Mouse (Mus musculus): ENCODE measurements at regions not wholly inside any gene's neighbourhood (a gene's known extent, or its start where the extent isn't known, plus 50 kb on each side); places are given as distances from the start of the nearest gene placed in this dataset.

DNA sequence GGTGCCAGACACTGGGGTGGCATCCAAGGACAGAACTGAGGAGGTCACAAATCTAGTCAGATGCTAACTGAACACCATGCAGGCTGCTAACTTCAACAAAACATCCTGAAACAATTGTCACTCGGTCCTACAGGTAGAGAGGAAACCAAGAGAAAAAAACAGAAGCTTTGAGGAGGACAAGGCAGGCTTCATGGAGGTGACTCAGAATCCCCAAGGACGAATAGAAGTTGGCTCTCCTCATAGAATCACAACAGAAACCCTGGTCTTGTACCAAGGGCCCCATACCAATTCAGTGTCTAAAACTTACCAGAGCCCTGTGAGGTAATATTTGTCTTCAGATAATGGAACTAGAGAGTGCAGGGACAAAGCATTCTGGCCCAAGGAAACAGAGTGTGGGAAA, 206.1 kb upstream of the Tle3 start:
- Histone ChIP-seq H3K27ac (ENCODE audit: insufficient read depth, low read length) (no peak overlapping the region), H3K4me3 (ENCODE audit: insufficient read depth, low read length) (no peak overlapping the region), H3K4me1 (ENCODE audit: control insufficient read depth, insufficient read depth, low read length) (no peaks in the 10 kb centered on the region)
- TF ChIP-seq POLR2A (IDR thresholded peaks at IDR 0.05; ENCODE audit: low read depth, low read length) (no peak), CTCF (IDR thresholded peaks at IDR 0.05; ENCODE audit: borderline replicate concordance, insufficient read depth, low read length) (no peak)

DNA sequence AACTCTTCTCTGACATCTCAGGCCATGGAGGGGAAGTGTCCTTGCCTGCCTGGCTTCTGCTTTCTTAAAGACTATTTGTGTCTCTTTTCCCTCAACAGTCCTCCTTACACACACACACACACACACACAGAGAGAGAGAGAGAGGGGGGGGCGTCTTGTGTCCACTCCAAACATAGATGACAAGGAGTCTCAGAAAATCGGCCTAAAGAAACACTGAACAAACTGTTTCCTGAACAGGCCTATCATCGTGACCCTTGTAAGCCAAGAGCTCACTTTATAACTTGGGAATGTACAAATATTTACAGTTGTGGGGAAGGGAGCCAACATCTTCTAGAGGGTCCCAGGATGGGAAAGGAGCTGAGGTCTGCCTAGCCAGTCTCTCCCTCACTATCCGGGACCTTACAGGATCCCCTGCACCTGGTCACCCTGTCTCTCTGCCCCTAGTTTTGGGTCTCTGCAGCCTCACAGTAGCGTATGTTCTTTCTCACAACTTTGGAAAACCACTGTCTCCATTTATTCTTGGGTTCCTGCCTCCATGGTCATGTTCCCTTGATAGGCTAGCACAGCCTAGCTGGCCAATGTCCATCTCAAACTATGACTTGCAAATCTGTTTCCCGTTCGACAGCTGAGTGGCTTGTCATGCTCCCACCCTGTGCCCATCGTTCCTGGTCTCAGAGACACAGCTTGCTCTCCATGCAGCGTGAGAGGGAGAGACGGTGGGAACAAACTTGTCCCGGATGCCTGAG, 204.9 kb upstream of the Tle3 start:
- TF ChIP-seq CTCF (IDR thresholded peaks at IDR 0.05; ENCODE audit: borderline replicate concordance, insufficient read depth, low read length) (no peak), POLR2A (IDR thresholded peaks at IDR 0.05; ENCODE audit: low read depth, low read length) (no peak)
- Histone ChIP-seq H3K4me3 (ENCODE audit: insufficient read depth, low read length) (no peak overlapping the region), H3K27ac (ENCODE audit: insufficient read depth, low read length) (no peak overlapping the region), H3K4me1 (ENCODE audit: control insufficient read depth, insufficient read depth, low read length) (no peaks in the 10 kb centered on the region)

DNA sequence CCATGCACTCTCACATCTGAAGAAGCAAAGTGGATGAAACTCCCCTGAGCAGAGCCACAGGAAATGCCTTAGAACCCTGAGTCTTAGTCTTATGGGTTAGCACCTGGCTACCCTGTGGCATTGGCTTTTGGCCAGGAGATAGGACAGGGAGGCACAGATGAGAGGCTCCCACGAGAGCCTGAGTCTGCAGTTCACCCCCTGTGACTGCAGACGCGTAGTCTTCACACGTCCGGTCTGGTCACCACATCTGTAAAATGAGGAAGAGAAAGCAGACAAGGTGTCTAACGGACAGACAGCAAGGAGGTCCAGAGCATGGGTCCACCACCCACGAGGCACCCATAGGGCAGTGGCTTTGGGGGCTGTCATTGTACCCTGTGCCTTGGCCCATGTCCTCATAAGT, 203.2 kb upstream of the Tle3 start:
- H3K27ac ChIP-seq (ENCODE audit: insufficient read depth, low read length): no peak overlapping the region
- no peak for TF ChIP-seq CTCF (IDR thresholded peaks at IDR 0.05; ENCODE audit: borderline replicate concordance, insufficient read depth, low read length)
- no peak for TF ChIP-seq POLR2A (IDR thresholded peaks at IDR 0.05; ENCODE audit: low read depth, low read length)
- H3K4me3 ChIP-seq (ENCODE audit: insufficient read depth, low read length): no peak overlapping the region
- no peaks in the 10 kb centered on the region for H3K4me1 ChIP-seq (ENCODE audit: control insufficient read depth, insufficient read depth, low read length)

DNA sequence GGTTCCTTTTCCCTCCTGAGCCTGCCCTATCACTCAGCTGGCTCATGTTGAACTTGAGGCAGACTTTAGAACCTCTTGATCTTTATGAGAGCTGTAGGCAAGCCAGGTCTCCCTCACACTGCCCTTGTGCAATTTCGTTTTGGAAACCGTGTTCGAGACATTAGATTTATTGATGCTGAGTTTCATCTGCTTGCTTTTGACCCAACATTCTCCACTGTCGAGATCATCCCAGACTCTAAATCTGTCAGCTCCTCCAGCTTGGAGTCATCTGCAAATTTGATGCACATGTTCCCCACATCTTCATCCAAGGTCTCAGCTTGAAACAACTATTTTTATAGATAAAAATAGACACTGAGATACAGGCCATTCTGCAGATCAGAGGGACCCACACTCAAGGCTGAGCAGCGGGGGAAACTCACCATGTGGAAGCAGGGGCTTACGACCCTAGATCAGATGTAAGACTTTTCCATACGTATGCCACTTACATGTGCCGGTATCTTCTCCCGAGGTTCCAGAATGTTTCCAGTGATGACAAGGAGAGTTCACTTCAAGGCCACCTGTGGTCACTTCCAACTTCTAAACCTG, 202.6 kb upstream of the Tle3 start:
- Histone ChIP-seq H3K4me1 (ENCODE audit: control insufficient read depth, insufficient read depth, low read length) (no peaks in the 10 kb centered on the region), H3K4me3 (ENCODE audit: insufficient read depth, low read length) (no peak overlapping the region), H3K27ac (ENCODE audit: insufficient read depth, low read length) (peak overlapping the region; percentile 42; the same call in 1 of the 2 replicates)
- no peak for TF ChIP-seq POLR2A (IDR thresholded peaks at IDR 0.05; ENCODE audit: low read depth, low read length)
- no peak for TF ChIP-seq CTCF (IDR thresholded peaks at IDR 0.05; ENCODE audit: borderline replicate concordance, insufficient read depth, low read length)

DNA sequence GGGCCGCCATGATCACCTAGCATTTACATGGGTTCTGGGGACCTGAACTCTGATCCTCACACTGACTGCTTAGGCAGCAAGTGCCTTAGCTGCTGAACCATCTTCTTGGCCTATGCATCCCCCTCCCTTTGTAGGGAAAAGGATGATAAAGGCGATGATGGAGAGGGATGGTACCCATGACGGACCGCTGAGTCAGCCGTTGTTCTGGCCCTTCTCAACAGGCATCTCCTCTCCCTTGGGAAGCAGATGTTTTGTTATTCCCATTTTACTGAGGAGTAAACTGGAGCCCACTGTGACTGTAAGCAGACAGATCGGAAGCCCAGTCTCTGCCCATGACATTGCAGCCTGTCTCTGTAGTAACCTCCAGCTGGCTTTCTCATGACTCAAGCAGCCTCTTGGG, 201.2 kb upstream of the Tle3 start:
- H3K27ac ChIP-seq (ENCODE audit: insufficient read depth, low read length): no peak overlapping the region
- no peaks in the 10 kb centered on the region for H3K4me1 ChIP-seq (ENCODE audit: control insufficient read depth, insufficient read depth, low read length)
- TF ChIP-seq POLR2A (IDR thresholded peaks at IDR 0.05; ENCODE audit: low read depth, low read length) (no peak), CTCF (IDR thresholded peaks at IDR 0.05; ENCODE audit: borderline replicate concordance, insufficient read depth, low read length) (no peak)
- H3K4me3 ChIP-seq (ENCODE audit: insufficient read depth, low read length): no peak overlapping the region

DNA sequence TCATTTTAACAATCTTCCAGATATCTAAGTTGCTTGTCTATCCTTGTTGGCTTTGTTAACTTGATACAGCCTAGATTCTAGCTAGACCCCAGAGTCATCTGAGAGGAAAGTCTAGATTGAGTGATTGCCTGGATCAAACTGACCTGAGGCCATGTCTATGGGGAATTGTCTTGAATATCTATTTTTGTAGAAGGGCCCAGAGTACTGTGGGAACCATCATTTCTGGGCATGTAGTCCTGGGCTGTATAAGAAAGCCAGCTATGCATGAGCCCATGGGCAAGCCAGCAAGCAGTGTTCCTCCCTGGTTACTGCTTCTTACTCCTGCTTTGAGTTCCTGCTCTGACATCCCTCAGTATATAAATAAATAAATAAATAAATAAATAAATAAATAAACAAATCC, 199.7 kb upstream of the Tle3 start:
- Histone ChIP-seq H3K4me3 (ENCODE audit: insufficient read depth, low read length) (no peak overlapping the region), H3K4me1 (ENCODE audit: control insufficient read depth, insufficient read depth, low read length) (no peaks in the 10 kb centered on the region), H3K27ac (ENCODE audit: insufficient read depth, low read length) (no peak overlapping the region)
- TF ChIP-seq POLR2A (IDR thresholded peaks at IDR 0.05; ENCODE audit: low read depth, low read length): no peak
- no peak for TF ChIP-seq CTCF (IDR thresholded peaks at IDR 0.05; ENCODE audit: borderline replicate concordance, insufficient read depth, low read length)

DNA sequence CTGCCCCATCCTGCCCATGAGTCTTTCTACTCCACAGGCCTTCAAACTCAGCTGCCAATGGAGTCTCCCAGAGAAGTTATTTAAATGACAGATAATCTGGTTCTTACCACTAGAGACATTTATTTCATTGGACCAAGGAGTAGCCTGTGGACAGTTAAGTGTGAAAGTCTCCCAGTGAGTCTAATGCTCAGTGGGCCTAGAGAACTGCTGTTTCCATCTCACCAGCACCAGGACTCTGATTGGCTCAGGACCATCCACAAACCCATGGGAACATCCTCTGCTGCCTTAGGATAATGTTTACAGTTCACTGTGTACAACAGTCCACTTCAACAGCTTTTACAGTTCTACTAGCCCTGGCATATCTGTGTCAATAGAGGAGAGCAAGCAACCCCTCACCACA, 198.6 kb upstream of the Tle3 start:
- Histone ChIP-seq H3K27ac (ENCODE audit: insufficient read depth, low read length) (no peak overlapping the region), H3K4me3 (ENCODE audit: insufficient read depth, low read length) (no peak overlapping the region), H3K4me1 (ENCODE audit: control insufficient read depth, insufficient read depth, low read length) (no peaks in the 10 kb centered on the region)
- no peak for TF ChIP-seq POLR2A (IDR thresholded peaks at IDR 0.05; ENCODE audit: low read depth, low read length)
- TF ChIP-seq CTCF (IDR thresholded peaks at IDR 0.05; ENCODE audit: borderline replicate concordance, insufficient read depth, low read length): no peak

DNA sequence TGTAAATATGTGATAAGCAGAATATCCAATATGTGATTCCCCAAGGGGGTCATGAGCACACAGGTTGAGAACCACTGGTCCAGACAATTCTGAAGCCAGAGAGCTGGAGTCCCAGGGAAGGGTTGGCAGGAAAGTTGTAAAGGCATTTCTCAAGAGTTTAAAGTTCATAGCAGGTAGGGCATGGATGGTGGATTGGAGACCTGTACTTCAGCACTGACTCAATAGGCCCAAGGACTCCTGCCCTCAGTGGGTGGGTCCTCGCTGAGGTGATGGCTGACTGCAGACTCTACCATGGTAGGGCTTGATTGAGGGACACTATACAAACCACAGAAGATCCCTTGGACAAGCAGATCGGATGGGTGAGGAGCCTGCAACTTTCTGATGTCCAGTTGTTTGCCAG, 196.8 kb upstream of the Tle3 start:
- no peaks in the 10 kb centered on the region for H3K4me1 ChIP-seq (ENCODE audit: control insufficient read depth, insufficient read depth, low read length)
- TF ChIP-seq CTCF (IDR thresholded peaks at IDR 0.05; ENCODE audit: borderline replicate concordance, insufficient read depth, low read length) (no peak), POLR2A (IDR thresholded peaks at IDR 0.05; ENCODE audit: low read depth, low read length) (no peak)
- no peak overlapping the region for H3K27ac ChIP-seq (ENCODE audit: insufficient read depth, low read length)
- no peak overlapping the region for H3K4me3 ChIP-seq (ENCODE audit: insufficient read depth, low read length)

DNA sequence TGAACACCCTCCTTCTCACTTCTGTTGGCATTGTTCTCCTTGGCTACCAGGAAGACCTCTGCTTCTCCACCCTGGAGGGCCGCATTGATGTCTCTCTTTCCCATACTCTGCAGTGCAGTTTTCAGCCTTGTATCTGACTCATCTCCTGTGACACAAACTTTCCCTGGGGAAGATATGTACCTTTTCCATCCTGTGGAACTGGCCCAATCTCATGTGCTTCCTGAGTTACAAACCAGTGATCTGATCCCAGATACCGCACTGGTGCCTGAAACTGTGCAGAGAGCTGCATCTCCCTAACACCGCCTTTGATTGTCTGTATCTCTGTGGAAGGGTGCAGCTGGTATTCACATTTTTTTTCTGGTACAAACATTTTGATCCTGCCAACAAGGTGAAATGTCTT, 195.3 kb upstream of the Tle3 start:
- Histone ChIP-seq H3K4me3 (ENCODE audit: insufficient read depth, low read length) (no peak overlapping the region), H3K4me1 (ENCODE audit: control insufficient read depth, insufficient read depth, low read length) (no peaks in the 10 kb centered on the region), H3K27ac (ENCODE audit: insufficient read depth, low read length) (no peak overlapping the region)
- no peak for TF ChIP-seq POLR2A (IDR thresholded peaks at IDR 0.05; ENCODE audit: low read depth, low read length)
- no peak for TF ChIP-seq CTCF (IDR thresholded peaks at IDR 0.05; ENCODE audit: borderline replicate concordance, insufficient read depth, low read length)

DNA sequence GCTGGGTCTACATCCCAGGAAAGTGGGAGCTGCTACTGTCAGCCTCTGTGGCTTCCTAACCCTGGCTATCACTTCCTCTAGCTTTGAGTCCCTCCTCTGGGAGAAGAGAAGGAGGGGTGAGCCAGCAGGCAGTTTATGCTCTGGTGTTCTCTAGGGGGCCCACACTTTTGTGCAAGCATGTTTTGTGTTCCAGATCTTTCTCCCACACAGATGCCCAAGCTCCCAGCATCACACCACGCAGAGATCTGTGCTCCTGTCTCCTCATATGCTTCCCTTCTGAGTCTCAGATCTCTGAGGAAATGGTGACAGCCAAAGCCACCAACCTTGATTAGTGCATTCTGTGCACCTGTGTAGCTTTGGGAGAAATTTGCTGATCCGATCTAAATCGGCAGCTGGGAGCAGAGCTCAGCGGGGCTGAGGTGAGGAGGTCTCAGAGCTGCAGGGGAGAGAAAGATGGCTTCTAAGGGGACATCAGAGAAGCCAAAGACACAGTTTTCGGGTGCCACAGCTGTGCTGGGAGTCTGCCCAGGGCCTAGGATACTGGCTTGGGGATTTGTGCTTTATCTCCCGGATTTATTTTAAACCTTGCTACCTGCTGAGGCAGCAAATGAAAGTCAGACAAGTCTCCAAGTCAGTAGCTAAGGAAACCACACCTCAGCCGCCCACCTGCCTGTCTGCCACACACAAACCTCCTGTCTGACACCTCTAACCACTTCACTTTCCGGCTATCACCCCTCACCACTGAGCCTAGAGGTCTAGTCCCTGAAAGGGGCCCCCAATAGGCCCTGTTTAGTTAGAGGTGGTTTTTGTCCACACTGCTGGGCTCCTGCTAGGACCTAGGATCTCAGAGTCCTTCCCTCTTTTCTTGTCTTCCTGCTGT, 185.4 kb upstream of the Tle3 start:
- Histone ChIP-seq H3K4me1 (ENCODE audit: control insufficient read depth, insufficient read depth, low read length) (no peaks in the 10 kb centered on the region), H3K4me3 (ENCODE audit: insufficient read depth, low read length) (no peak overlapping the region), H3K27ac (ENCODE audit: insufficient read depth, low read length) (no peak overlapping the region)
- TF ChIP-seq CTCF (IDR thresholded peaks at IDR 0.05; ENCODE audit: borderline replicate concordance, insufficient read depth, low read length): no peak
- no peak for TF ChIP-seq POLR2A (IDR thresholded peaks at IDR 0.05; ENCODE audit: low read depth, low read length)

All from embryonic fibroblast, embryonic 13.5 days (primary cell).